Mouse (Mus musculus) lung, postnatal 0 days (tissue): ENCODE measurements around the gene Cdh13.

Experiments
- CTCF ChIP-seq: IDR thresholded peaks from 2 replicates; pipeline ENCODE4 v1.5.1; 2016; ENCODE audit warnings: antibody characterized with exemption, mild to moderate bottlenecking
- EP300 ChIP-seq: IDR thresholded peaks from 2 replicates; pipeline ENCODE4 v1.6.1; 2016; ENCODE audit warnings: antibody characterized with exemption, mild to moderate bottlenecking, control low read depth

GRCm38 (mm10) chr8:118665081-118665480 is 381.5 kb downstream of the Cdh13 start:
- no peak for TF ChIP-seq CTCF
- no peak for TF ChIP-seq EP300
